Mouse (Mus musculus) heart, postnatal 0 days (tissue): ENCODE measurements around the gene Plin4.

Experiments
- CTCF ChIP-seq: IDR thresholded peaks from 2 replicates; pipeline ENCODE4 v1.5.1; 2016; ENCODE audit warnings: antibody characterized with exemption, control low read depth, low read depth
- EP300 ChIP-seq: IDR thresholded peaks from 2 replicates; pipeline ENCODE4 v1.6.1; 2016; ENCODE audit warnings: antibody characterized with exemption, low read depth

- TF ChIP-seq CTCF = no peak
- no peak for TF ChIP-seq EP300
Measured at GRCm38 (mm10) chr17:56116193-56116592, 6.6 kb upstream of the Plin4 start.
